Mouse (Mus musculus): Measurements from ENCODE around the gene Josd1.

Josd1 gene

GRCm38 (mm10) chr15:79657837-79658530 is 29.7 kb downstream of the Josd1 start:
- DNase-seq = peak; percentile 91 to 92

- DNase-seq = no peak
These were observed 31.3 kb downstream of the Josd1 start for GRCm38 (mm10) chr15:79656451-79656850.

GRCm38 (mm10) chr15:79651481-79651880 is 36.2 kb downstream of the Josd1 start:
- DNase-seq = peak; percentile 22 to 38

GRCm38 (mm10) chr15:79650569-79650968 is 37.1 kb downstream of the Josd1 start:
- DNase-seq = peak; percentile 73 to 77

- no peak for DNase-seq
These were observed 39.6 kb downstream of the Josd1 start for GRCm38 (mm10) chr15:79648130-79648529.

GRCm38 (mm10) chr15:79645483-79645882 is 42.2 kb downstream of the Josd1 start:
- no peak for DNase-seq

GRCm38 (mm10) chr15:79641135-79641817 is 46.4 kb downstream of the Josd1 start:
- DNase-seq = no peak

- DNase-seq = no peak
These were observed 57.2 kb downstream of the Josd1 start for GRCm38 (mm10) chr15:79630471-79630870.
